Mouse (Mus musculus): ENCODE measurements around the gene Tenm4. TPM values are rescaled to one million over a fixed set of nuclear protein-coding genes. Genes with fewer than 3 reads are reported as not detected.

Gene Tenm4
- polyA plus RNA-seq, 2 experiments = 12.7 to 37.4 TPM

DNA sequence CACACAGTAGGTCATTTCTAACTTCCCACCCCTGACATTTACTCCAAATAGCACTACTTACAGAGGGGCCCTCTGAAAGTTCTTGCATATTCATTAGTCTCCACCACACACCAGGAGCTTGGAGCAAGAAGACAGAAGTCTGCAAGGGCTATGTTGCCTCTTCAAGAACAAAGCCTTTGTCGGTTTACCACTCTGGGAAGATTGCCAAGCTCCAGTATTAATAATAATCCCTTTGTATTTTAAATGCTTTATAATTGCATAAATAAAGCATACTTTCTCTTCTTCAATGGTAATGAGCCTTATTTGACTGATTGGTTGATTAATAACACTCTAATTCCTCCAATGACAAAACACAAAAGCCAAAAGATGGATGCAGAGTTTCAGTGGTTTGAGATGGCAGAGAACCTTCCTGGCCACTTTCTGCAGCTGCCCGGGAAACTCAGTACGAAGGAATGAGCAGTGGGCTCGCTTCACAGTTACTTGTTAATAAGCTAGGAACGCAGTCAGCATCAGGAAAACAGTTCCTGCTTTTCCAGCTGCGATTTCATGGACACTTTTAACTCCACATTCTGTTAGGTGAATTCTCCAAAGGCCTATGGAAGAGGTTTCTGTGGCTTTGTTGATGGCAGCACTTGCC lies 219.1 kb downstream of the Tenm4 start:
- H3K4me3 ChIP-seq (replicated peaks; ENCODE audit: low read length) = no peak overlapping the region
- no peaks in the 10 kb centered on the region for H3K27me3 ChIP-seq (ENCODE audit: control insufficient read depth, insufficient read depth, low read length)
- H3K9me3 ChIP-seq (ENCODE audit: control insufficient read depth, low read length) = no peaks in the 10 kb centered on the region
- peaks cover 7% of the 10 kb centered on the region; the same call in 1 of the 2 replicates for H3K4me1 ChIP-seq (ENCODE audit: control insufficient read depth, insufficient read depth, low read length)
- H3K36me3 ChIP-seq (ENCODE audit: control insufficient read depth, insufficient read depth, low read length) = no peaks in the 10 kb centered on the region
- 28% methylated on average over 6 of the region's 6 CpGs for WGBS
- no peak for TF ChIP-seq POLR2A (IDR thresholded peaks at IDR 0.05; ENCODE audit: borderline replicate concordance, extremely low read depth, insufficient read depth, insufficient read length)
- peak; percentile 29 for DNase-seq (ENCODE audit: low spot score)
- ATAC-seq (ENCODE audit: low FRiP score, low read depth) = no peak
- no peak overlapping the region for H3K4me2 ChIP-seq (replicated peaks; ENCODE audit: low read depth, low read length, severe bottlenecking)
- H3K27ac ChIP-seq (replicated peaks; ENCODE audit: low read depth, low read length) = no peak overlapping the region
- no peak overlapping the region for H3K9ac ChIP-seq (ENCODE audit: low read depth, low read length, severe bottlenecking)

GRCm38 (mm10) chr7:96390894-96391293 lies 219.8 kb downstream of the Tenm4 start:
- H3K4me2 ChIP-seq (replicated peaks; ENCODE audit: low read depth, low read length, severe bottlenecking) = no peak overlapping the region
- H3K4me1 ChIP-seq (ENCODE audit: control insufficient read depth, insufficient read depth, low read length) = peaks cover 7% of the 10 kb centered on the region; the same call in 1 of the 2 replicates
- DNase-seq (ENCODE audit: low spot score) (no peak), ATAC-seq (ENCODE audit: low FRiP score, low read depth) (no peak)
- no peak for TF ChIP-seq POLR2A (IDR thresholded peaks at IDR 0.05; ENCODE audit: borderline replicate concordance, extremely low read depth, insufficient read depth, insufficient read length)
- H3K4me3 ChIP-seq (replicated peaks; ENCODE audit: low read length) = no peak overlapping the region
- no peaks in the 10 kb centered on the region for H3K9me3 ChIP-seq (ENCODE audit: control insufficient read depth, low read length)
- H3K36me3 ChIP-seq (ENCODE audit: control insufficient read depth, insufficient read depth, low read length) = no peaks in the 10 kb centered on the region
- no peak overlapping the region for H3K27ac ChIP-seq (replicated peaks; ENCODE audit: low read depth, low read length)
- WGBS = 87% methylated on average over 4 of the region's 4 CpGs
- H3K27me3 ChIP-seq (ENCODE audit: control insufficient read depth, insufficient read depth, low read length) = no peaks in the 10 kb centered on the region
- H3K9ac ChIP-seq (ENCODE audit: low read depth, low read length, severe bottlenecking) = no peak overlapping the region

GRCm38 (mm10) chr7:96391797-96392472 lies 220.9 kb downstream of the Tenm4 start:
- no peaks in the 10 kb centered on the region for H3K9me3 ChIP-seq (ENCODE audit: control insufficient read depth, low read length)
- 80% methylated on average over 6 of the region's 6 CpGs for WGBS
- H3K27ac ChIP-seq (replicated peaks; ENCODE audit: low read depth, low read length) = no peak overlapping the region
- H3K4me3 ChIP-seq (replicated peaks; ENCODE audit: low read length) = no peak overlapping the region
- ATAC-seq (ENCODE audit: low FRiP score, low read depth) = no peak
- H3K9ac ChIP-seq (ENCODE audit: low read depth, low read length, severe bottlenecking) = no peak overlapping the region
- TF ChIP-seq POLR2A (IDR thresholded peaks at IDR 0.05; ENCODE audit: borderline replicate concordance, extremely low read depth, insufficient read depth, insufficient read length) = no peak
- peaks cover 7% of the 10 kb centered on the region; the same call in 1 of the 2 replicates for H3K4me1 ChIP-seq (ENCODE audit: control insufficient read depth, insufficient read depth, low read length)
- no peaks in the 10 kb centered on the region for H3K27me3 ChIP-seq (ENCODE audit: control insufficient read depth, insufficient read depth, low read length)
- no peaks in the 10 kb centered on the region for H3K36me3 ChIP-seq (ENCODE audit: control insufficient read depth, insufficient read depth, low read length)
- no peak overlapping the region for H3K4me2 ChIP-seq (replicated peaks; ENCODE audit: low read depth, low read length, severe bottlenecking)
- DNase-seq (ENCODE audit: low spot score) = no peak

GRCm38 (mm10) chr7:96392600-96392999 lies 221.6 kb downstream of the Tenm4 start:
- DNase-seq (ENCODE audit: low spot score) (no peak), ATAC-seq (ENCODE audit: low FRiP score, low read depth) (no peak)
- no peak for TF ChIP-seq POLR2A (IDR thresholded peaks at IDR 0.05; ENCODE audit: borderline replicate concordance, extremely low read depth, insufficient read depth, insufficient read length)
- Histone ChIP-seq H3K4me1 (ENCODE audit: control insufficient read depth, insufficient read depth, low read length) (peaks cover 7% of the 10 kb centered on the region; the same call in 1 of the 2 replicates), H3K27me3 (ENCODE audit: control insufficient read depth, insufficient read depth, low read length) (no peaks in the 10 kb centered on the region), H3K4me3 (replicated peaks; ENCODE audit: low read length) (no peak overlapping the region), H3K4me2 (replicated peaks; ENCODE audit: low read depth, low read length, severe bottlenecking) (no peak overlapping the region), H3K9me3 (ENCODE audit: control insufficient read depth, low read length) (no peaks in the 10 kb centered on the region), H3K9ac (ENCODE audit: low read depth, low read length, severe bottlenecking) (no peak overlapping the region), H3K27ac (replicated peaks; ENCODE audit: low read depth, low read length) (no peak overlapping the region), H3K36me3 (ENCODE audit: control insufficient read depth, insufficient read depth, low read length) (no peaks in the 10 kb centered on the region)
- WGBS = 76% methylated on average over 2 of the region's 2 CpGs

- no peak for ATAC-seq (ENCODE audit: low FRiP score, low read depth)
- Histone ChIP-seq H3K36me3 (ENCODE audit: control insufficient read depth, insufficient read depth, low read length) (no peaks in the 10 kb centered on the region), H3K9ac (ENCODE audit: low read depth, low read length, severe bottlenecking) (no peak overlapping the region), H3K4me3 (replicated peaks; ENCODE audit: low read length) (no peak overlapping the region), H3K27ac (replicated peaks; ENCODE audit: low read depth, low read length) (no peak overlapping the region), H3K9me3 (ENCODE audit: control insufficient read depth, low read length) (no peaks in the 10 kb centered on the region), H3K4me2 (replicated peaks; ENCODE audit: low read depth, low read length, severe bottlenecking) (no peak overlapping the region), H3K4me1 (ENCODE audit: control insufficient read depth, insufficient read depth, low read length) (peaks cover 4% of the 10 kb centered on the region; the same call in 1 of the 2 replicates), H3K27me3 (ENCODE audit: control insufficient read depth, insufficient read depth, low read length) (no peaks in the 10 kb centered on the region)
- WGBS = 97% methylated on average over 1 of the region's 1 CpGs
- DNase-seq (ENCODE audit: low spot score) = no peak
- TF ChIP-seq POLR2A (IDR thresholded peaks at IDR 0.05; ENCODE audit: borderline replicate concordance, extremely low read depth, insufficient read depth, insufficient read length) = no peak
Observed at GRCm38 (mm10) chr7:96397940-96398339, 226.9 kb downstream of the Tenm4 start.

Measured in limb, embryonic 14.5 days (tissue).